Mouse (Mus musculus) neural tube, embryonic 13.5 days (tissue): ENCODE data around the gene Eps8. TPM values are rescaled to one million over a fixed set of nuclear protein-coding genes. Genes with fewer than 3 reads are reported as not detected.

Experiments
- ATAC-seq: fragments of 200-750 bp; cut with Nextera tagmentation; 2 replicates; pipeline ENCODE4 v1.8.0; 2017; ENCODE audit warnings: low read depth, mild to moderate bottlenecking, moderate TSS enrichment, moderate library complexity
- H3K27ac ChIP-seq: fragments of 300-500 bp; sonication (generic); replicated peaks from 2 replicates; pipeline ENCODE4 v1.5.1; 2015; ENCODE audit warnings: moderate library complexity, mild to moderate bottlenecking, inconsistent platforms
- H3K27me3 ChIP-seq: fragments of 300-500 bp; sonication (generic); 2 replicates; pipeline ENCODE4 v1.6.1; 2015; ENCODE audit warnings: mild to moderate bottlenecking, inconsistent platforms
- H3K36me3 ChIP-seq: fragments of 300-500 bp; sonication (generic); 2 replicates; pipeline ENCODE4 v1.6.1; 2015; ENCODE audit warnings: mild to moderate bottlenecking, inconsistent platforms
- H3K4me1 ChIP-seq: fragments of 300-500 bp; sonication (generic); replicated peaks from 2 replicates; pipeline ENCODE4 v1.6.1; 2015; ENCODE audit warnings: inconsistent platforms
- H3K4me2 ChIP-seq: fragments of 300-500 bp; sonication (generic); 2 replicates; pipeline ENCODE4 v1.6.1; 2015; ENCODE audit warnings: inconsistent platforms, mild to moderate bottlenecking, moderate library complexity
- H3K4me3 ChIP-seq: fragments of 300-500 bp; sonication (generic); 2 replicates; pipeline ENCODE4 v1.5.1; 2015; ENCODE audit warnings: mild to moderate bottlenecking, inconsistent platforms
- H3K9ac ChIP-seq: fragments of 300-500 bp; sonication (generic); 2 replicates; pipeline ENCODE4 v1.6.1; 2015; ENCODE audit warnings: moderate library complexity, mild to moderate bottlenecking, inconsistent platforms
- H3K9me3 ChIP-seq: fragments of 300-500 bp; sonication (generic); 2 replicates; pipeline ENCODE4 v1.6.1; 2016; ENCODE audit warnings: inconsistent platforms
- WGBS: fragments of 180-500 bp; shearing (Covaris S2); methylation state at CpG from one replicate; pipeline ENCODE4 v1.1.7; 2015; 5-methylcytosine and 5-hydroxymethylcytosine counted together
- polyA plus RNA-seq: library from polyadenylated mRNA; unstranded; fragments of >200 nt; fragmentation: Nextera tagmentation; extraction: Ambion mirVana; gene quantifications from 2 replicates; pipeline ENCODE4 v1.2.1, GENCODE M21; 2015

Gene Eps8
- polyA plus RNA-seq, 1 experiment from 2014 or later, result 10.8 TPM

- H3K27me3 ChIP-seq, result no peaks in the 10 kb centered on the region
- no peaks in the 10 kb centered on the region for H3K9me3 ChIP-seq
- WGBS, result 62% methylated on average over 8 of the region's 8 CpGs
- ATAC-seq, result 0 out of 2 replicates have a peak, but pooled peaks have one; percentile 22
- H3K36me3 ChIP-seq, result no peaks in the 10 kb centered on the region
- H3K27ac ChIP-seq, result peak overlapping the region; percentile 38; the same call in 1 of the 2 replicates
- H3K9ac ChIP-seq, result no peak overlapping the region
- 0 out of 2 replicates have a peak overlapping the region, but pooled peaks have one; percentile 14 for H3K4me2 ChIP-seq
- H3K4me3 ChIP-seq, result no peak overlapping the region
- H3K4me1 ChIP-seq, result peaks cover 15% of the 10 kb centered on the region
Observed at GRCm38 (mm10) chr6:137520343-137520704, 134.4 kb downstream of the Eps8 start.

GRCm38 (mm10) chr6:137519529-137520342 is 134.9 kb downstream of the Eps8 start:
- ATAC-seq, result peak; percentile 89

GRCm38 (mm10) chr6:137514872-137515271 is 139.8 kb downstream of the Eps8 start:
- ATAC-seq, result no peak
- 85% methylated on average over 4 of the region's 4 CpGs for WGBS

More at GRCm38 (mm10) chr6:137519529-137520342, 134.9 kb downstream of the Eps8 start:
- no peaks in the 10 kb centered on the region for H3K27me3 ChIP-seq
- peak overlapping the region; percentile 8; the same call in 1 of the 2 replicates for H3K9ac ChIP-seq
- no peaks in the 10 kb centered on the region for H3K36me3 ChIP-seq
- peaks cover 15% of the 10 kb centered on the region for H3K4me1 ChIP-seq
- peak overlapping the region; percentile 14; the same call in 1 of the 2 replicates for H3K4me2 ChIP-seq
- H3K9me3 ChIP-seq, result no peaks in the 10 kb centered on the region
- WGBS, result 27% methylated on average over 11 of the region's 11 CpGs
- peak overlapping the region; percentile 38; the same call in 1 of the 2 replicates for H3K27ac ChIP-seq
- H3K4me3 ChIP-seq, result no peak overlapping the region

GRCm38 (mm10) chr6:137512753-137513152 is 141.9 kb downstream of the Eps8 start:
- no peak overlapping the region for H3K27ac ChIP-seq
- H3K9ac ChIP-seq, result no peak overlapping the region
- no peak overlapping the region for H3K4me3 ChIP-seq
- H3K4me2 ChIP-seq, result no peak overlapping the region
- no peaks in the 10 kb centered on the region for H3K9me3 ChIP-seq
- 83% methylated on average over 5 of the region's 5 CpGs for WGBS
- ATAC-seq, result no peak
- no peaks in the 10 kb centered on the region for H3K4me1 ChIP-seq
- H3K27me3 ChIP-seq, result no peaks in the 10 kb centered on the region; the same call in 1 of the 2 replicates
- peaks cover 8% of the 10 kb centered on the region; the same call in 1 of the 2 replicates for H3K36me3 ChIP-seq

More at GRCm38 (mm10) chr6:137514872-137515271, 139.8 kb downstream of the Eps8 start:
- Histone ChIP-seq H3K9me3 (no peaks in the 10 kb centered on the region), H3K27ac (no peak overlapping the region), H3K4me3 (no peak overlapping the region), H3K4me2 (no peak overlapping the region), H3K27me3 (no peaks in the 10 kb centered on the region), H3K36me3 (no peaks in the 10 kb centered on the region), H3K4me1 (peaks cover 5% of the 10 kb centered on the region), H3K9ac (no peak overlapping the region)

- Histone ChIP-seq H3K27me3 (no peaks in the 10 kb centered on the region; the same call in 1 of the 2 replicates), H3K4me3 (no peak overlapping the region), H3K27ac (no peak overlapping the region), H3K4me2 (no peak overlapping the region), H3K36me3 (peaks cover 9% of the 10 kb centered on the region; the same call in 1 of the 2 replicates), H3K9ac (no peak overlapping the region), H3K9me3 (no peaks in the 10 kb centered on the region), H3K4me1 (no peaks in the 10 kb centered on the region)
- 82% methylated on average over 14 of the region's 14 CpGs for WGBS
- no peak for ATAC-seq
Observed at GRCm38 (mm10) chr6:137509341-137510045, 145.2 kb downstream of the Eps8 start.

GRCm38 (mm10) chr6:137508936-137509335 is 145.7 kb downstream of the Eps8 start:
- 94% methylated on average over 19 of the region's 19 CpGs for WGBS

GRCm38 (mm10) chr6:137506563-137506962 is 148.1 kb downstream of the Eps8 start:
- H3K27me3 ChIP-seq, result no peaks in the 10 kb centered on the region; the same call in 1 of the 2 replicates
- WGBS, result 95% methylated on average over 7 of the region's 7 CpGs
- no peak overlapping the region for H3K4me3 ChIP-seq
- ATAC-seq, result no peak
- H3K9ac ChIP-seq, result no peak overlapping the region
- no peak overlapping the region for H3K27ac ChIP-seq
- no peak overlapping the region for H3K4me2 ChIP-seq
- peaks cover 9% of the 10 kb centered on the region; the same call in 1 of the 2 replicates for H3K36me3 ChIP-seq
- no peaks in the 10 kb centered on the region for H3K9me3 ChIP-seq
- H3K4me1 ChIP-seq, result no peaks in the 10 kb centered on the region

More at GRCm38 (mm10) chr6:137508936-137509335, 145.7 kb downstream of the Eps8 start:
- H3K27ac ChIP-seq, result no peak overlapping the region
- H3K4me1 ChIP-seq, result no peaks in the 10 kb centered on the region
- ATAC-seq, result no peak
- H3K27me3 ChIP-seq, result no peaks in the 10 kb centered on the region; the same call in 1 of the 2 replicates
- no peaks in the 10 kb centered on the region for H3K9me3 ChIP-seq
- no peak overlapping the region for H3K9ac ChIP-seq
- no peak overlapping the region for H3K4me3 ChIP-seq
- peaks cover 9% of the 10 kb centered on the region; the same call in 1 of the 2 replicates for H3K36me3 ChIP-seq
- no peak overlapping the region for H3K4me2 ChIP-seq

GRCm38 (mm10) chr6:137505555-137506227 is 149.0 kb downstream of the Eps8 start:
- Histone ChIP-seq H3K4me3 (no peak overlapping the region), H3K9ac (no peak overlapping the region), H3K27me3 (no peaks in the 10 kb centered on the region; the same call in 1 of the 2 replicates), H3K4me2 (no peak overlapping the region), H3K36me3 (peaks cover 9% of the 10 kb centered on the region; the same call in 1 of the 2 replicates), H3K9me3 (no peaks in the 10 kb centered on the region), H3K27ac (no peak overlapping the region), H3K4me1 (no peaks in the 10 kb centered on the region)
- ATAC-seq, result no peak
- WGBS, result 83% methylated on average over 3 of the region's 3 CpGs

GRCm38 (mm10) chr6:137504052-137504451 is 150.6 kb downstream of the Eps8 start:
- Histone ChIP-seq H3K4me2 (no peak overlapping the region), H3K27ac (no peak overlapping the region), H3K4me1 (no peaks in the 10 kb centered on the region), H3K36me3 (peaks cover 9% of the 10 kb centered on the region; the same call in 1 of the 2 replicates), H3K4me3 (no peak overlapping the region), H3K9ac (no peak overlapping the region), H3K9me3 (no peaks in the 10 kb centered on the region), H3K27me3 (no peaks in the 10 kb centered on the region)
- 51% methylated on average over 1 of the region's 1 CpGs for WGBS
- no peak for ATAC-seq

GRCm38 (mm10) chr6:137503462-137503861 is 151.2 kb downstream of the Eps8 start:
- H3K4me3 ChIP-seq, result no peak overlapping the region
- no peaks in the 10 kb centered on the region for H3K9me3 ChIP-seq
- peaks cover 4% of the 10 kb centered on the region; the same call in 1 of the 2 replicates for H3K36me3 ChIP-seq
- no peak overlapping the region for H3K27ac ChIP-seq
- 82% methylated on average over 8 of the region's 8 CpGs for WGBS
- no peak overlapping the region for H3K9ac ChIP-seq
- H3K4me1 ChIP-seq, result no peaks in the 10 kb centered on the region
- no peaks in the 10 kb centered on the region for H3K27me3 ChIP-seq
- no peak for ATAC-seq
- H3K4me2 ChIP-seq, result no peak overlapping the region

GRCm38 (mm10) chr6:137503009-137503408 is 151.7 kb downstream of the Eps8 start:
- ATAC-seq, result no peak
- peaks cover 4% of the 10 kb centered on the region; the same call in 1 of the 2 replicates for H3K36me3 ChIP-seq
- no peak overlapping the region for H3K4me2 ChIP-seq
- H3K27me3 ChIP-seq, result no peaks in the 10 kb centered on the region
- no peak overlapping the region for H3K4me3 ChIP-seq
- H3K9ac ChIP-seq, result no peak overlapping the region
- no peaks in the 10 kb centered on the region for H3K9me3 ChIP-seq
- no peak overlapping the region for H3K27ac ChIP-seq
- H3K4me1 ChIP-seq, result no peaks in the 10 kb centered on the region
- WGBS, result 88% methylated on average over 7 of the region's 7 CpGs
